Mouse (Mus musculus): ENCODE measurements around the gene Trpv5. TPM values are rescaled to one million over a fixed set of nuclear protein-coding genes. Genes with fewer than 3 reads are reported as not detected.

Gene Trpv5
- total and polyA plus RNA-seq, 3 experiments = not detected

- dilution Hi-C loops (cut with MboI; ENCODE audit: extremely low pct_ligation_motif_present, extremely low pct_unique_long_range_greater_than_20kb, low sequenced_read_pairs) = no loop called here
These were observed 74.4 kb downstream of the Trpv5 start for GRCm38 (mm10) chr6:41606214-41606613.

GRCm38 (mm10) chr6:41605794-41606104, 74.8 kb downstream of the Trpv5 start:
- Histone ChIP-seq H3K79me2 (replicated peaks; ENCODE audit: control insufficient read depth, extremely low read depth, insufficient read depth, poor library complexity, severe bottlenecking) (no peaks in the 10 kb centered on the region), H3K9me3 (replicated peaks; ENCODE audit: low read length) (no peaks in the 10 kb centered on the region), H3K36me3 (replicated peaks in 1 of 2; ENCODE audit: control insufficient read depth in 1 of 2, insufficient read depth in 1 of 2, low read length in 1 of 2) (no peaks in the 10 kb centered on the region), H3K4me2 (ENCODE audit: insufficient read depth, low read depth, poor library complexity, severe bottlenecking) (no peak overlapping the region), H3K27me3 (replicated peaks) (no peaks in the 10 kb centered on the region), H3K27ac (ENCODE audit: insufficient read depth, low read depth) (no peak overlapping the region), H3K9ac (ENCODE audit: insufficient read depth, low read depth) (no peak overlapping the region), H3K4me1 (ENCODE audit: control insufficient read depth in 1 of 2, insufficient read depth in 2 of 2) (no peaks in the 10 kb centered on the region), H3K4me3 (replicated peaks in 1 of 3; ENCODE audit: low read depth in 2 of 3, low read length in 2 of 3, poor library complexity in 1 of 3) (no peak overlapping the region)
- TF ChIP-seq IRF4 (IDR thresholded peaks at IDR 0.05; ENCODE audit: low read depth, low read length) (no peak), ZKSCAN1 (IDR thresholded peaks at IDR 0.05; ENCODE audit: borderline replicate concordance, low read depth, low read length) (no peak), BHLHE40 (IDR thresholded peaks at IDR 0.05; ENCODE audit: low read depth, low read length) (no peak), CHD2 (IDR thresholded peaks at IDR 0.05; ENCODE audit: low read length) (no peak), HCFC1 (IDR thresholded peaks at IDR 0.05; ENCODE audit: low read depth, low read length) (no peak), ELF1 (IDR thresholded peaks at IDR 0.05; ENCODE audit: low read depth, low read length) (no peak), ETS1 (conservative IDR thresholded peaks at IDR 0.05; ENCODE audit: low read depth, low read length) (no peak), TBP (conservative IDR thresholded peaks at IDR 0.05; ENCODE audit: low read depth, low read length) (no peak), CHD1 (IDR thresholded peaks at IDR 0.05; ENCODE audit: low read depth, low read length) (no peak), E2F4 (IDR thresholded peaks at IDR 0.05; ENCODE audit: insufficient replicate concordance, low read depth, low read length) (no peak), MAZ (IDR thresholded peaks at IDR 0.05; ENCODE audit: low read depth, low read length) (no peak), TCF12 (IDR thresholded peaks at IDR 0.05; ENCODE audit: low read depth, low read length) (no peak), MAX (IDR thresholded peaks at IDR 0.05; ENCODE audit: low read length) (no peak), SIN3A (IDR thresholded peaks at IDR 0.05; ENCODE audit: low read length) (no peak)
- in situ Hi-C loops (cut with MboI; ENCODE audit: low pct_ligation_motif_present, low pct_unique_long_range_greater_than_20kb, low sequenced_read_pairs) = no loop called here
- DNase-seq (ENCODE audit: extremely low read depth) = no peak
- dilution Hi-C loops (cut with MboI; ENCODE audit: extremely low pct_ligation_motif_present, extremely low pct_unique_long_range_greater_than_20kb, low sequenced_read_pairs) = no loop called here

More at GRCm38 (mm10) chr6:41606214-41606613, 74.4 kb downstream of the Trpv5 start:
- in situ Hi-C loops (cut with MboI; ENCODE audit: low pct_ligation_motif_present, low pct_unique_long_range_greater_than_20kb, low sequenced_read_pairs) = no loop called here
- no peaks in the 10 kb centered on the region for H3K4me1 ChIP-seq (ENCODE audit: control insufficient read depth in 1 of 2, insufficient read depth in 2 of 2)
- no peaks in the 10 kb centered on the region for H3K79me2 ChIP-seq (replicated peaks; ENCODE audit: control insufficient read depth, extremely low read depth, insufficient read depth, poor library complexity, severe bottlenecking)
- H3K4me3 ChIP-seq (replicated peaks in 1 of 3; ENCODE audit: low read depth in 2 of 3, low read length in 2 of 3, poor library complexity in 1 of 3) = no peak overlapping the region
- no peak for DNase-seq (ENCODE audit: extremely low read depth)
- no peaks in the 10 kb centered on the region for H3K36me3 ChIP-seq (replicated peaks in 1 of 2; ENCODE audit: control insufficient read depth in 1 of 2, insufficient read depth in 1 of 2, low read length in 1 of 2)
- H3K9ac ChIP-seq (ENCODE audit: insufficient read depth, low read depth) = no peak overlapping the region
- H3K9me3 ChIP-seq (replicated peaks; ENCODE audit: low read length) = no peaks in the 10 kb centered on the region
- no peak overlapping the region for H3K4me2 ChIP-seq (ENCODE audit: insufficient read depth, low read depth, poor library complexity, severe bottlenecking)
- no peaks in the 10 kb centered on the region for H3K27me3 ChIP-seq (replicated peaks)
- H3K27ac ChIP-seq (ENCODE audit: insufficient read depth, low read depth) = no peak overlapping the region
- no peak for TF ChIP-seq ELF1 (IDR thresholded peaks at IDR 0.05; ENCODE audit: low read depth, low read length)
- no peak for TF ChIP-seq TCF12 (IDR thresholded peaks at IDR 0.05; ENCODE audit: low read depth, low read length)
- no peak for TF ChIP-seq E2F4 (IDR thresholded peaks at IDR 0.05; ENCODE audit: insufficient replicate concordance, low read depth, low read length)
- no peak for TF ChIP-seq MAFK (IDR thresholded peaks at IDR 0.05; ENCODE audit: insufficient replicate concordance, low read length)
- TF ChIP-seq POLR2A (IDR thresholded peaks at IDR 0.05; ENCODE audit: low read depth, low read length) = no peak
- no peak for TF ChIP-seq IRF4 (IDR thresholded peaks at IDR 0.05; ENCODE audit: low read depth, low read length)
- TF ChIP-seq RCOR1 (conservative IDR thresholded peaks at IDR 0.05; ENCODE audit: low read depth, low read length) = no peak
- TF ChIP-seq NRF1 (IDR thresholded peaks at IDR 0.05; ENCODE audit: low read depth, low read length) = no peak
- TF ChIP-seq UBTF (IDR thresholded peaks at IDR 0.05; ENCODE audit: low read depth, low read length) = no peak
- TF ChIP-seq ZNF384 (IDR thresholded peaks at IDR 0.05; ENCODE audit: low read depth, low read length) = no peak
- no peak for TF ChIP-seq CTCF (conservative IDR thresholded peaks at IDR 0.05 in 1 of 2, IDR thresholded peaks at IDR 0.05 in 1 of 2; ENCODE audit: low read depth in 2 of 2, low read length in 2 of 2)
- TF ChIP-seq USF2 (conservative IDR thresholded peaks at IDR 0.05; ENCODE audit: low read depth, low read length) = no peak
- no peak for TF ChIP-seq CHD1 (IDR thresholded peaks at IDR 0.05; ENCODE audit: low read depth, low read length)
- TF ChIP-seq ZC3H11A (IDR thresholded peaks at IDR 0.05; ENCODE audit: low read depth, low read length) = no peak
- no peak for TF ChIP-seq HCFC1 (IDR thresholded peaks at IDR 0.05; ENCODE audit: low read depth, low read length)
- TF ChIP-seq SMC3 (IDR thresholded peaks at IDR 0.05; ENCODE audit: low read depth, low read length) = no peak

All from CH12.LX (cell line).